Mouse (Mus musculus) forebrain, embryonic 15.5 days (tissue): Measurements from ENCODE around the gene Pik3r2. TPM values are rescaled to one million over a fixed set of nuclear protein-coding genes. Genes with fewer than 3 reads are reported as not detected.
A peak's percentile ranks its signal among the peaks of the same experiment; 100 is the strongest.

ENCODE experiments used
- ATAC-seq: fragments of 200-750 bp; cut with Nextera tagmentation; replicated peaks from 2 replicates; pipeline ENCODE4 v1.8.0; 2017; ENCODE audit warnings: mild to moderate bottlenecking, moderate TSS enrichment, moderate library complexity
- H3K27ac ChIP-seq: fragments of 300-500 bp; sonication (generic); replicated peaks from 2 replicates; pipeline ENCODE4 v1.5.1; 2015; ENCODE audit warnings: mild to moderate bottlenecking, inconsistent platforms
- H3K27me3 ChIP-seq: fragments of 300-500 bp; sonication (generic); 2 replicates; pipeline ENCODE4 v1.6.1; 2015; ENCODE audit warnings: inconsistent platforms
- H3K36me3 ChIP-seq: fragments of 300-500 bp; sonication (generic); 2 replicates; pipeline ENCODE4 v1.6.1; 2015; ENCODE audit warnings: mild to moderate bottlenecking, inconsistent platforms
- H3K4me1 ChIP-seq: fragments of 300-500 bp; sonication (generic); 2 replicates; pipeline ENCODE4 v1.6.1; 2015; ENCODE audit warnings: inconsistent platforms
- H3K4me2 ChIP-seq: fragments of 300-500 bp; sonication (generic); replicated peaks from 2 replicates; pipeline ENCODE4 v1.6.1; 2015; ENCODE audit warnings: mild to moderate bottlenecking, inconsistent platforms
- H3K4me3 ChIP-seq: fragments of 300-500 bp; sonication (generic); 2 replicates; pipeline ENCODE4 v1.5.1; 2015; ENCODE audit warnings: mild to moderate bottlenecking, inconsistent platforms
- H3K9ac ChIP-seq: fragments of 300-500 bp; sonication (generic); replicated peaks from 2 replicates; pipeline ENCODE4 v1.6.1; 2015; ENCODE audit warnings: mild to moderate bottlenecking, inconsistent platforms
- H3K9me3 ChIP-seq: fragments of 300-500 bp; sonication (generic); 2 replicates; pipeline ENCODE4 v1.6.1; 2016; ENCODE audit warnings: inconsistent platforms
- WGBS: fragments of 180-500 bp; shearing (Covaris S2); methylation state at CpG from one replicate; pipeline ENCODE4 v1.1.7; 2015; ENCODE audit warnings: mixed read lengths; 5-methylcytosine and 5-hydroxymethylcytosine counted together
- microRNA-seq: library from miRNA; unstranded; fragments of <30 nt; microRNA quantifications from one replicate; pipeline ENCODE4, GENCODE M21; 2016
- polyA plus RNA-seq: library from polyadenylated mRNA; unstranded; fragments of >200 nt; fragmentation: Nextera tagmentation; extraction: Ambion mirVana; gene quantifications from 2 replicates; pipeline ENCODE4 v1.2.1, GENCODE M21; 2015

Pik3r2 gene
- polyA plus RNA-seq, 1 experiment from 2014 or later = 127 TPM

DNA sequence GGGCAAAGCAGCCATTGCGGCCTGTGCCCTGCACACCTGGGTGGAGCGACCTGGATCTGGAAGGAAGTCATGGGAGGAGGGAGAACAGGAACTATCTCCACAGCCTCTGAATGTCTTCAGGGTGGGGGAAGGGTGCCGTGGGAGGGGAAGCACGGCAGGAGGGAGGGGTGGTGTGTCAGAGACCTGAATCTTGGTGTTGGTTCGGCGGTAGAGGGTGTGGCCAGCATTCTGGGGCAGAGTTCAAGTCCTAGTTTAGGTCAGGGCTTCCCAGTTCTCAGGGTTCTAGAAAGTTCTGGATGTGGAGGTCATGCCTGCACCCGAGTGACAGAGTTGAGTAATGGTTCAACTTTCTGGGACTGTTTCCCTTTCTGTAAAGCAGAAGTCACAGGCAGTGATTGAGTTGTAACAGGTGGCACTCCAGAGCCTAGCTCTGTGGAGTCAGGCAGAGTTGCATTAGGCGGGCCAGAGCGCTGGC lies 56.7 kb downstream of the Pik3r2 start:
- Histone ChIP-seq H3K4me2 (no peak overlapping the region), H3K4me3 (no peak overlapping the region), H3K27ac (no peak overlapping the region), H3K36me3 (no peaks in the 10 kb centered on the region), H3K27me3 (peaks cover 7% of the 10 kb centered on the region; the same call in 1 of the 2 replicates), H3K4me1 (no peaks in the 10 kb centered on the region), H3K9ac (no peak overlapping the region), H3K9me3 (no peaks in the 10 kb centered on the region)
- WGBS = 69% methylated on average over 9 of the region's 9 CpGs
- no peak for ATAC-seq

DNA sequence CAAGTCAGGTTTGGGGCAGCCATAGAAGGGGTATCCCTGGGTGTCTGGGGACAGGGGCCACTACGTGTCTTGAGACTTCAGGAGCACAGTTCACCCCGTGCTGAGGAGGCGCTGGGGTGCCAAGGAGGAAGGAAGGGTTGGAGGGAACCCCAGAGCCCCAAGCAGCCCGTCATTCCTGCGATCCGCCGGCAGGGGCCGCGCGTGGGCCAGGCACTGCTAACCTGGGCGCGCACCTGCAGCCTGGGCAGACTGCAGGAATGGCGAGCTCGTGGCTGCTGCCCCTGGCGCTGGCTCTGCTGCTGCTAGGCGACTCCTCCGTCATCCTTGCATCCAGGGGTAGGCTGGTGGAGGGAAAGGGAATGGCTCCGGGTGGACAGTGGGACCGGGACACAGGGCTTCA lies 58.2 kb downstream of the Pik3r2 start, which contains the start of gene Gm3336:
Gm3336 (plus strand) TSS at position 247 of the 400 bp plus-strand sequence.
- Histone ChIP-seq H3K9ac (no peak within 1 kb of the TSS), H3K4me2 (no peak within 1 kb of the TSS), H3K9me3 (no peaks in the 10 kb centered on the region), H3K36me3 (no peaks in the 10 kb centered on the region), H3K27me3 (peaks cover 7% of the 10 kb centered on the region; the same call in 1 of the 2 replicates), H3K27ac (no peak within 1 kb of the TSS), H3K4me3 (0 out of 2 replicates have a peak within 1 kb of the TSS, but pooled peaks have one; percentile 3), H3K4me1 (no peaks in the 10 kb centered on the region)
- WGBS = 2% methylated on average over 19 of the region's 19 CpGs
- no peak for ATAC-seq

Small RNA genes within 50 kb of the gene (microRNA-seq; reads per million reads assigned to microRNA genes)
- gene Mir7240 = 0.66 reads per million

Other genes starting within 250 kb of the Pik3r2 start
- 433 and 440 TPM in 2 replicates for gene Fkbp8, start 249.0 kb downstream of the Pik3r2 start, polyA plus RNA-seq
- gene Kxd1, start 248.8 kb downstream of the Pik3r2 start, polyA plus RNA-seq = 49.8 and 50.2 TPM in 2 replicates
- gene Ell, start 237.3 kb downstream of the Pik3r2 start, polyA plus RNA-seq = 17.4 and 19.2 TPM in 2 replicates
- 116 TPM in 2 replicates for gene Isyna1, start 182.3 kb downstream of the Pik3r2 start, polyA plus RNA-seq
- gene Ssbp4, start 167.8 kb downstream of the Pik3r2 start, polyA plus RNA-seq = 114 TPM in 2 replicates
- 0.74 and 1.3 TPM in 2 replicates for gene Lrrc25, start 160.6 kb downstream of the Pik3r2 start, polyA plus RNA-seq
- not detected in 2 replicates for gene Gdf15, start 144.3 kb downstream of the Pik3r2 start, polyA plus RNA-seq
- 63.6 and 70.2 TPM in 2 replicates for gene Pgpep1, start 116.3 kb downstream of the Pik3r2 start, polyA plus RNA-seq
- gene Lsm4, start 103.5 kb downstream of the Pik3r2 start, polyA plus RNA-seq = 211 and 228 TPM in 2 replicates
- gene Jund, start 77.8 kb downstream of the Pik3r2 start, polyA plus RNA-seq = 89.0 and 96.0 TPM in 2 replicates
- 0.13 and 0.14 TPM in 2 replicates for gene Iqcn, start 73.3 kb downstream of the Pik3r2 start, polyA plus RNA-seq
- not detected in 2 replicates for gene Gm3336, start 58.2 kb downstream of the Pik3r2 start, polyA plus RNA-seq
- 0.13 and 0.22 TPM in 2 replicates for gene Pde4c, start 53.0 kb downstream of the Pik3r2 start, polyA plus RNA-seq
- gene Rab3a, start 22.0 kb downstream of the Pik3r2 start, polyA plus RNA-seq = 319 and 328 TPM in 2 replicates
- gene Mpv17l2, start 15.8 kb downstream of the Pik3r2 start, polyA plus RNA-seq = 51.5 and 57.7 TPM in 2 replicates
- 24.6 and 25.0 TPM in 2 replicates for gene Mast3, start 28.3 kb upstream of the Pik3r2 start, polyA plus RNA-seq
- 0.08 and 0.18 TPM in 2 replicates for gene Il12rb1, start 31.7 kb upstream of the Pik3r2 start, polyA plus RNA-seq
- 9.0 and 9.6 TPM in 2 replicates for gene Arrdc2, start 63.0 kb upstream of the Pik3r2 start, polyA plus RNA-seq
- gene Kcnn1, start 86.5 kb upstream of the Pik3r2 start, polyA plus RNA-seq = 12.4 and 14.3 TPM in 2 replicates
- 160 and 166 TPM in 2 replicates for gene Ccdc124, start 97.2 kb upstream of the Pik3r2 start, polyA plus RNA-seq
- 1.4 and 1.6 TPM in 2 replicates for gene Slc5a5, start 116.0 kb upstream of the Pik3r2 start, polyA plus RNA-seq
- 2,771 and 2,787 TPM in 2 replicates for gene Rpl18a, start 120.7 kb upstream of the Pik3r2 start, polyA plus RNA-seq
- 60.1 and 62.0 TPM in 2 replicates for gene Map1s, start 129.2 kb upstream of the Pik3r2 start, polyA plus RNA-seq